Mouse (Mus musculus) embryonic fibroblast, embryonic 13.5 days (primary cell): ENCODE data around the gene Gm49510. TPM values are rescaled to one million over a fixed set of nuclear protein-coding genes. Genes with fewer than 3 reads are reported as not detected.

Source experiments
- H3K27ac ChIP-seq: 2 replicates; pipeline ENCODE4 v1.5.1; 2012; ENCODE audit warnings: low read length, control low read depth, inconsistent platforms; ENCODE audit not compliant: insufficient read depth
- H3K4me1 ChIP-seq: 2 replicates; pipeline ENCODE4 v1.6.1; 2011; ENCODE audit warnings: low read length; ENCODE audit not compliant: control insufficient read depth, insufficient read depth
- H3K4me3 ChIP-seq: 2 replicates; pipeline ENCODE4 v1.5.1; 2011; ENCODE audit warnings: mild to moderate bottlenecking, control low read depth, low read length; ENCODE audit not compliant: insufficient read depth
- CTCF ChIP-seq: IDR thresholded peaks from 2 replicates; pipeline ENCODE4 v1.5.1; 2011; ENCODE audit warnings: mild to moderate bottlenecking, control low read depth, low read length, moderate library complexity, borderline replicate concordance; ENCODE audit not compliant: insufficient read depth
- POLR2A ChIP-seq: IDR thresholded peaks from 2 replicates; pipeline ENCODE4 v1.6.1; 2011; ENCODE audit warnings: low read depth, mild to moderate bottlenecking, control low read depth, low read length, moderate library complexity
- polyA plus RNA-seq: library from polyadenylated mRNA; stranded (reverse); fragments of >200 nt; gene quantifications from 2 replicates; pipeline ENCODE4 v1.2.4, GENCODE M21; 2011; ENCODE audit warnings: low read depth; ENCODE audit not compliant: missing spikeins, insufficient read length

Gm49510 gene
- polyA plus RNA-seq, 1 experiment: 0.61 TPM

- Histone ChIP-seq H3K4me3 (no peak overlapping the region), H3K4me1 (peaks cover 6% of the 10 kb centered on the region), H3K27ac (no peak overlapping the region)
- TF ChIP-seq CTCF (no peak), POLR2A (no peak)
Measured at GRCm38 (mm10) chr15:78863852-78864253, 35.6 kb upstream of the Gm49510 start.

GRCm38 (mm10) chr15:78868398-78868797 is 31.1 kb upstream of the Gm49510 start:
- peak overlapping the region; percentile 65 for H3K27ac ChIP-seq
- peaks cover 6% of the 10 kb centered on the region for H3K4me1 ChIP-seq
- H3K4me3 ChIP-seq: no peak overlapping the region
- TF ChIP-seq POLR2A (no peak), CTCF (no peak)

- no peak for TF ChIP-seq POLR2A
- no peak for TF ChIP-seq CTCF
- peaks cover 6% of the 10 kb centered on the region for H3K4me1 ChIP-seq
- H3K4me3 ChIP-seq: no peak overlapping the region
- peak overlapping the region; percentile 65 for H3K27ac ChIP-seq
Measured at GRCm38 (mm10) chr15:78868826-78869233, 30.6 kb upstream of the Gm49510 start.

GRCm38 (mm10) chr15:78869775-78870174 is 29.7 kb upstream of the Gm49510 start:
- no peak for TF ChIP-seq POLR2A
- no peak for TF ChIP-seq CTCF
- no peak overlapping the region for H3K4me3 ChIP-seq
- peaks cover 6% of the 10 kb centered on the region for H3K4me1 ChIP-seq
- H3K27ac ChIP-seq: no peak overlapping the region

GRCm38 (mm10) chr15:78872021-78872608 is 27.4 kb upstream of the Gm49510 start:
- Histone ChIP-seq H3K4me3 (no peak overlapping the region), H3K27ac (no peak overlapping the region), H3K4me1 (peaks cover 6% of the 10 kb centered on the region)
- TF ChIP-seq CTCF: no peak
- TF ChIP-seq POLR2A: no peak

GRCm38 (mm10) chr15:78873803-78874435 is 25.5 kb upstream of the Gm49510 start:
- Histone ChIP-seq H3K4me1 (no peaks in the 10 kb centered on the region), H3K4me3 (no peak overlapping the region), H3K27ac (no peak overlapping the region)
- TF ChIP-seq POLR2A (no peak), CTCF (no peak)

GRCm38 (mm10) chr15:78874989-78875388 is 24.5 kb upstream of the Gm49510 start:
- no peak overlapping the region for H3K27ac ChIP-seq
- TF ChIP-seq POLR2A: no peak
- no peak overlapping the region for H3K4me3 ChIP-seq
- H3K4me1 ChIP-seq: no peaks in the 10 kb centered on the region

GRCm38 (mm10) chr15:78875537-78875936 is 23.9 kb upstream of the Gm49510 start:
- no peak overlapping the region for H3K27ac ChIP-seq
- no peak for TF ChIP-seq POLR2A
- no peak for TF ChIP-seq CTCF
- no peak overlapping the region for H3K4me3 ChIP-seq
- no peaks in the 10 kb centered on the region for H3K4me1 ChIP-seq

GRCm38 (mm10) chr15:78876258-78876696 is 23.2 kb upstream of the Gm49510 start:
- TF ChIP-seq CTCF (peak; percentile 34; the same call in 1 of the 2 replicates), POLR2A (peak; percentile 50)
- no peaks in the 10 kb centered on the region for H3K4me1 ChIP-seq
- H3K4me3 ChIP-seq: peak overlapping the region; percentile 38
- H3K27ac ChIP-seq: peak overlapping the region; percentile 94

- H3K4me1 ChIP-seq: no peaks in the 10 kb centered on the region
- H3K4me3 ChIP-seq: peak within 1 kb of the TSS; percentile 62
- TF ChIP-seq POLR2A (peak; percentile 68), CTCF (no peak)
- H3K27ac ChIP-seq: peak within 1 kb of the TSS; percentile 94
Measured at GRCm38 (mm10) chr15:78876991-78877809, 22.3 kb upstream of the Gm49510 start, which contains the start of gene Gga1. TSS of gene Gga1 (plus strand) at chr15:78877190.
